Comparison of ENCODE assay signal across 13 mouse cellular contexts in genomic region chr11:119395931-119396330, GRCm38 (mm10).
"Had no signal": no experiment of that assay in that cellular context is flagged by ENCODE, and none has a peak within 500 bp of the region (broad histone marks: within the 10 kb centered on the region; RNA-seq: fewer than 3 reads in every experiment).

No protein-coding gene starts in this region.

- DNase-seq: kidney, adult 8-10 months; kidney, postnatal 10 days; kidney, postnatal 4 days; right cerebral cortex, adult 18-20 months; right cerebral cortex, postnatal 25 days; thymus, adult 18-20 months; thymus, postnatal 14 days had no signal

- H3K27ac ChIP-seq: layer of hippocampus, adult 2 months; limb, embryonic 10.5 days; liver, embryonic 12.5 days; midbrain, embryonic 13.5 days; stomach, postnatal 0 days had no signal

- H3K4me3 ChIP-seq: layer of hippocampus, adult 2 months; limb, embryonic 10.5 days; liver, embryonic 12.5 days; midbrain, embryonic 13.5 days had no signal

- H3K9me3 ChIP-seq: limb, embryonic 10.5 days; liver, embryonic 12.5 days; midbrain, embryonic 13.5 days had no signal

- H3K9ac ChIP-seq: liver, embryonic 12.5 days; midbrain, embryonic 13.5 days had no signal

- ATAC-seq: intestine, embryonic 16.5 days; liver, embryonic 12.5 days; midbrain, embryonic 13.5 days had no signal

- H3K4me2 ChIP-seq: liver, embryonic 12.5 days; midbrain, embryonic 13.5 days had no signal

- H3K36me3 ChIP-seq: limb, embryonic 10.5 days; liver, embryonic 12.5 days; midbrain, embryonic 13.5 days had no signal
